Mouse (Mus musculus) CH12F3 (cell line): Measurements from ENCODE around the gene Gpr137c.

Source experiments
- in situ Hi-C: fragments of 300-500 bp; cut with MboI; formaldehyde crosslinking; loops from 2 replicates; pipeline ENCODE4 v1.14.3; 2020; ENCODE audit warnings: low sequenced_read_pairs

The Gpr137c gene

DNA sequence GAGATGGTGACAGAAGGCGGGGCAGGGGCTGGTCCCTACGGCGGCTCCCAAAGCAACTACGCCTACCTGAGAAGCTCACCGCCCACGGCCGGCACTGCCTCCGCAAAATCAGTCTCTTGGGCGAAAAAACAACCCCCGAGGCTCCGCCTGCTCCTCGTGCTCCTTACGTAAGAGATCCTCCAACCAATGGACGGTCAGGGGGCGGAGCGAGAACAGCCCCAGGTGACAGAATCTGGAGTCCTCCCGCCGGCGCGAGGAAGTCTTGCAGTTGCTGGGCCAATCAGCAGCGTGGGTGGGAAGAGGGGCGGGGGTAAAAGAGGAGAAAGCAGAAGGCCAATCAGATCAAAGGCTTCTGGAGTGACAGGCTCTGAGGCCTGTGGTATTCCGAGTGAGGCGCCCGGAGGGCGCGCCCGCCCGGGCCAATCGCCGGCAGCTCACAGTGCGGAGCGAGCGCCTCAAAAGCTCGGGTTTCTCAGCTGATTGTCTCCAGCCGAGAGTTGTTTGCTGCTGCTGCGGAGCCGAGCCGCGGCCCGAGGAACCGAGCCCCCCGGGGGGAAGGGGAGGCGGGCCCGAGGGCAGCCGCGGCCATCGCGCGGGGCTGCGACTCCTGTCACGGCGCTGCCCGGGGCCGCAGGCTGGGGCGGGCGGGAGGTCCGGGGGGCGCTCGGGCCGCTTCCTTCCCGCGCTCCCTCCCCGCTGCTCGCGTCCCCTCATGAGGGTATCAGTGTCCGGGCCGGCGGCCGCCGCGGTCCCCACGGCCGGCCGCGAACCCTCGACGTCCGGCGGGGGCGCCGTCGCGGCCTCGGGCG, at the start of gene Gpr137c:
TSS of gene Gpr137c (plus strand) at position 437 of the 809 bp plus-strand sequence.
- in situ Hi-C loops, result loop anchor here (10.0 kb wide), 1 partner anchor 65 kb away; no protein-coding TSS in a partner anchor

- in situ Hi-C loops, result no loop called here
Measured at GRCm38 (mm10) chr14:45172260-45172659, 47.3 kb upstream of the Gpr137c start.

DNA sequence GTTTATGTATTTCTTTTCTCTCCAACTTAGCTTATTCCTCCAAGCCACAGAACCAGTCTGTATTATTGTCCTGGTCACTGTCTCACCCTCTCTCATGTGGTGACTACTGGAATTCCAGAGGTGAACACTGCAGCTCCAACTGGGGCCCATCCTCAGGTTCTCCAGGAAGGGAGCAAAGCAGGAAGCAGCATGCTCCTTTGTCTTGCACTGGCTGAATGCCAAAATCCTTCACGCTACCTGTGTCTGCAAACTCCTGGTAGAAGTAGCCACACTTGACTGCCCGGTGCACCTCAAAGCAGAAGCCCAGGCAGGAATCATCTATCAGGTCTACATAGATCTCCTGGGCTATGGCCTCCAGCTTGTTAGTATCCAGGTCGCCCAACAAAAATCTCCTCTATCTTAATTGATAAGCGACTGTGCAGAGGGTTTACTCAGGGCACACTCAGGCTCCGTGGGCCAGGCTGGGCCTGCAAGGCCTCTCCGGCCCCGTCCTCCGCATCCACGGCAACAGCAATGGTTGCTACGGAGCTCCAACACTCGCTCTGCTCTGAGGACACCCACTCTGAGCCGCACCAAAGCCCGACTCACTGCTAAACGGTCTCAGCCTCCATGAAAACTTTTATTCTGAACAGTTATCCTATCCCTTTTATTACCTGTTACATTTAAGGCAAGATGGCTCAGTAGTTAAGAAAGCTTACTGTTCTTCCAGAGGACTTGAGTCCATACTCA, 44.3 kb upstream of the Gpr137c start:
- in situ Hi-C loops, result no loop called here

- in situ Hi-C loops, result no loop called here
Measured at GRCm38 (mm10) chr14:45179186-45179585, 40.3 kb upstream of the Gpr137c start.

- in situ Hi-C loops, result no loop called here
Measured at GRCm38 (mm10) chr14:45179606-45180005, 39.9 kb upstream of the Gpr137c start.

DNA sequence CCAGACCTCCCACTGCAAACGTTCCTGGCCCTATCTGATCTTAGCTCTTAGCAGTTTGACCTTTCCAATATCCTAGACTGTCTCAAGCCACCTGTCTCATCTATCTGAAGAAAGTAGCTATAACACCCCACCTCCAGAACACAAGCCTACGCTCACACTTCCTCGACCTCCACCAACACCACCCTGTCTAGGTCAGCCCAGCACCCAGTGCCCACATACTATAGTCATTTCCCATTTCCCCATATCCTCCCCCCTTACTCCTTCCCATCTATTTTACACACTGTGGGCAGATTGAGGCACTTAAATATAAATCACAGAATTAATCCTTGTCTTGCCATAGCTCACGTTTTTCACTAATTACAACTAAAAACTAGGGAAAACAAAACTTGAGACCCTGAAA, 37.9 kb upstream of the Gpr137c start:
- in situ Hi-C loops, result no loop called here

DNA sequence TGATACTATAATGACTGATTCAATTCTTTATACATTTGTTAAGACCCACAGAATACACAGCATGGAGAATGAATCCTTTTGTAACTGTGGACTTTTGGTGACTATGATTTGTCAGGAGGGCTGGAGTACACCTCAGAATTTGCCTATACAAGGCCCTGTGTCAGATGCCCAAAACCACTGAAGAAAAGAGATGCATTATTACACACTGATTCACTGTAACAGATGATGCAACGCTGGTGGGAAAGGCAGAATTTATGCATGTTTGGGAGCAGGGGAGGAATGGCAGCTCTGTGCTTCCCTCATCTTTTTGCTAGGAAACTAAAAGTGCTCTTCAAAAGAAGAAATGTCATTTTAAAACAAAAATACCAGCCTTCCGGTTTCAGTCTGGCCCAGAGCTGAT, 28.5 kb upstream of the Gpr137c start:
- in situ Hi-C loops, result no loop called here

DNA sequence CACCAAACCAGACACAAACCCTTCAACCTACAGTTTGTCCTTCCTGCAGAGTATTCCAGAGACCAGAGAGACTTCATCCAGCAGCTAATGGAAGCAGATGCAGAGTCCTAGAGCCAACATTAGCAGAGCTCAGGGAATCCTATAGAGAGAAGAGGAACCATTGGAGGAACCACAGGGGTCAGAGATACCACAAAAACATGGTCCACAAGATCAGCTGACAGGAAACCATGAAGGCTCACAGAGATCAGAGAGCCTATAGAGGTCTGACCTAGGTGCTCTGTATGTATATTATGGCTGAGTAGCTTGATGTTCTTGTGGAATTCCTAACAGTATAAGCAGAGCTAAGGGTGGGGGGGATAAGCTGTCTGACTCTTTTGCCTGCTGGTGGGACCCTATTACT, 18.9 kb upstream of the Gpr137c start:
- in situ Hi-C loops, result no loop called here

DNA sequence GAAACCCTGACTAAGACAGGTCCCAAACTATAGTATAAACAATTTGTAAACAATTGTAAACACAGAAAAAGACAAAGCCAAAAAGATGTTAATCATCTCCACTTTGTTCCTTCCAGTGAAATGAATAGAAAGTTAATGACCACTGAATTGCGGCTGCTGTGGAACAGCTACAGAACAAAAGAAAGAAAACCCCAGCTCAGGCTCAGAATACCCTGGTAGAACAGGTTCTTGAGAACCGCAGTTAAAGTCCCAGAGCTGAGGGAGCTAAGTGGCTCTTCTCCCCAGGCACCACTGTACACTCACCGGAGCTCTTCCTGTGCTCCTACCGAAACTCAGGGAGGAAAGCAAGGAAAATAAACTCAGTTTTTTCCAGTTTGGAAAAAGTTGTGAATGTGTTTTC, 8.8 kb upstream of the Gpr137c start:
- in situ Hi-C loops, result no loop called here

DNA sequence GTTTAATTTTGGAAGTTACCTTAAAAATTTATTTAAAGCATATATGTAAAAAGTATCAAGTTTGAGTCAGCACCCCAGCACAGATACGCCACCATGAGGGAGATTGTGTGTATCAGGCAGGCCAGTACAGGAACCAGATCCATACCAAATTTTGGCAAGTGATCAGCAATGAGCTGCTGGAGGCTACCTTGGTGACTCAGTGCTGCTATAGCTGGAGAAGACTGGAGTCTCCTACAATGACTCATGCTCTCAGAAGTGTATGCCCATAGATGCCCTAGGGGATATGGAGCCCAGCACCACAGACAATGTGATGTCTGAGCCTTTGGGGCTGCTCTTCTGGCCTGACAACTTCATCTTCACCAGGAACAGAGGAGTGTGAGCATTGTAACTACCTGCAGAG, 8.1 kb upstream of the Gpr137c start:
- in situ Hi-C loops, result no loop called here

DNA sequence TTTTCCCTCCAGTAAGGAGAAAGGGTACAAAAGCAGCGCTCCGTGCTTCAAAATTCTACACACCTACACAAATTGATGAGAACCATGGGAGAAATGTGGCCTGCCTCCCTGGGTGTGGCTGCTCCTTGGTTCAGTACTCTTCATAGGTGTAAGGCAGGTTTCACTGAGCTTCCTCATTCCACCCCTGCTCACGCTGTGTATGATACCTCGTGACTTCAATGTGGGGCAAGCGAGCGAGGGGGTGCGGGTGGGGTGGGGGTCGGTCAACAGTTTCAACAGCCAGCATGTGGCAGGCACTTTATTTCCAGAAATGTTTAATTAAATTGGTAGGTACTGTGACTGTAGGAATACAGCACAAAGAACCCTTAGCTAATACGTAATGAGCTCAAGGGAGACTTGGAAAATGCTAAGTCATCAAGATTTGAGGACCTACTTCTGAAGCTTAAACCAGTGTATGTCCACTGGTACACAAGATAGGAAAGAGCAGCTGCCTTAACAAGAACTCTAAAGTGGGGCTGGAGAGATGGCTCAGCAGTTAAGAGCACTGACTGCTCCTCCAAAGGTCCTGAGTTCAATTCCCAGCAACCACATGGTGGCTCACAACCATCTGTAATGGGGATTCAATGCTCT, 2.7 kb upstream of the Gpr137c start:
- in situ Hi-C loops, result no loop called here

DNA sequence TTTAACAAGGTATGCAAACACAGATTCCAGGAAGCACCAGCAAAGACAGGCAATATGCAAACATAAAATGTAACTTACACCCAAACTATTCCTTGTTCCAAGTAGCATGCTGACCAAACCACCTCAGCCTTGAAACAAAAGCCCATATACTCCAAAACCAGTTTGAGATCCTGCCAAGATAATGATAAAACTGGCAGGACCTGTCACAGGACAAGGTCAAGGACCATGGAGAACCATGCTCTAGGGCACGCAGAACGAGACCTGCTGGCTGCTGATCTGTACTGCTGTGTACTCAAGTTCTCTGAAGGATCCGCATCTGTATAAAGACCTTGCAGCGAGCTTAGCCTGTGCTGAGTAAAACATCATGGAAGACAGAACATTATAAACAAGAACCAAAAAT, 1.8 kb upstream of the Gpr137c start:
- in situ Hi-C loops, result no loop called here

DNA sequence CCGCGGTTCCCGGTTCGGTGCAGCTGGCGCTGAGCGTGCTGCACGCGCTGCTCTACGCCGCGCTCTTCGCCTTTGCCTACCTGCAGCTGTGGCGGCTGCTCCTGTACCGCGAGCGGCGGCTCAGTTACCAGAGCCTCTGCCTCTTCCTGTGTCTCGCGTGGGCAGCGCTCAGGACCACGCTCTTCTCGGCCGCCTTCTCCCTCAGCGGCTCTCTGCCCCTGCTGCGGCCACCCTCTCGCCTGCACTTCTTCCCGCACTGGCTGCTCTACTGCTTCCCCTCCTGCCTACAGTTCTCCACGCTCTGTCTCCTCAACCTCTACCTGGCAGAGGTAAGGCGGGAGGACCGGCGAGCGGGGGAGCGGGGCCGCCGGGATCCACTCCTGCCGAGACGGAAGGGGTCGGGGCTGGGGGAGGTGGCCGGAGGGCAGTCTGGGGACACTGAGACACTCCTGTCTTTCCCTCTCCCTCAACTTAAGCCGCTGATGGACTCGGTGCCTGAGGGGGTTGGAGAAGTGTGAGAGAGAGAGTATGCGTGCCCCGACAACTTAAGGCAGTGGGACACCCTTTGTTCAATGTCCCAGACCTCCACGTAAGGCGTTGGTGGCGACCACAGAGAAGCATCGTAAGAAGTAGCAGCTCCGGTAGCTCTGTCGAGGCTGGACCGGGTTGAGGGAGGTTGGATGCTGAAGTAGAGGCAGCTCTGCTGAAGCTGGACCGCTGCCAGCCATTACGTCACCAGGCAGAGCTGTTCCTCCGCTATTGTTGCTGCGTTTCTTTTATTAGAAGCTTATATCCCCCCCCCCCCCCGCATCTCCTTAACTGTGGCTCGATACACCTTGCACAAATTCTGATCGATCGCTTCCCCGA, 806 bp downstream of the Gpr137c start, which contains the start of gene Txndc16:
TSS of gene Txndc16 (minus strand) at position 239 of the 867 bp plus-strand sequence.
- in situ Hi-C loops, result loop anchor here (10.0 kb wide), 1 partner anchor 64 kb away; no protein-coding TSS in a partner anchor

- in situ Hi-C loops, result loop anchor here (10.0 kb wide), 1 partner anchor 64 kb away; no protein-coding TSS in a partner anchor
Measured at GRCm38 (mm10) chr14:45220957-45221630, 1.6 kb downstream of the Gpr137c start.

DNA sequence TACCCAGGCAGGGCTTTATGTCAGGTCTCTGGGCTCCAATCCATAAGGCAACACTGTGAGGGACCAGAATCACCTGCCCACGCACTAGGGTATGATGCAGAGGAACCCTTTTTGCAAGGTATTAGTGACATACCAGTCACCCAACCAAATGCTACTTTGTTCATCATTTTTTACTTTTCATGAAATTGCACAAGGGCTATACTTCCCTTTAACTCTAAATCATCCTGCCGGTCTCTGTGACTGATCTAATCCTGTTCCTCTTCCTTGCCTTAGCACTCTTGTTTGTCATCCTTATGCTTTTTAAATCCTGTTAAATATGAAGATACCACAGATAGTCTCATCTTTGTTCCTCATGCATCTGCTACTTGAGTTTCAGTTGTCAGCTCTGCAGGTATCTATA, 19.5 kb downstream of the Gpr137c start:
- in situ Hi-C loops, result no loop called here

- in situ Hi-C loops, result no loop called here
Measured at GRCm38 (mm10) chr14:45241613-45242012, 22.1 kb downstream of the Gpr137c start.

GRCm38 (mm10) chr14:45251548-45252076, 32.1 kb downstream of the Gpr137c start:
- in situ Hi-C loops, result no loop called here

GRCm38 (mm10) chr14:45263831-45264592, 44.5 kb downstream of the Gpr137c start:
- in situ Hi-C loops, result no loop called here

- in situ Hi-C loops, result no loop called here
Measured at GRCm38 (mm10) chr14:45275816-45276215, 56.3 kb downstream of the Gpr137c start.
